Mouse (Mus musculus): ENCODE measurements around the gene Zfp652. TPM values are rescaled to one million over a fixed set of nuclear protein-coding genes. Genes with fewer than 3 reads are reported as not detected.
A peak's percentile ranks its signal among the peaks of the same experiment; 100 is the strongest.

The Zfp652 gene
- polyA plus RNA-seq, 1 experiment from 2014 or later, result 24.5 TPM

- H3K27ac ChIP-seq, result no peak overlapping the region
- peaks cover 5% of the 10 kb centered on the region for H3K4me1 ChIP-seq
- H3K9me3 ChIP-seq, result no peaks in the 10 kb centered on the region
- no peaks in the 10 kb centered on the region for H3K27me3 ChIP-seq
- no peaks in the 10 kb centered on the region for H3K36me3 ChIP-seq
- ATAC-seq (ENCODE audit: insufficient number of reproducible peaks, insufficient read depth, low FRiP score, low TSS enrichment, low read depth), result no peak
- 85% methylated on average over 8 of the region's 8 CpGs for WGBS
- H3K9ac ChIP-seq, result no peak overlapping the region
- no peak overlapping the region for H3K4me2 ChIP-seq
- H3K4me3 ChIP-seq, result no peak overlapping the region
Observed at GRCm38 (mm10) chr11:95789451-95789891, 77.0 kb downstream of the Zfp652 start.

- no peak overlapping the region for H3K27ac ChIP-seq
- no peaks in the 10 kb centered on the region for H3K36me3 ChIP-seq
- no peak overlapping the region for H3K9ac ChIP-seq
- H3K4me2 ChIP-seq, result no peak overlapping the region
- peaks cover 17% of the 10 kb centered on the region for H3K4me1 ChIP-seq
- WGBS, result 84% methylated on average over 13 of the region's 13 CpGs
- no peak overlapping the region for H3K4me3 ChIP-seq
- H3K9me3 ChIP-seq, result no peaks in the 10 kb centered on the region
- ATAC-seq (ENCODE audit: insufficient number of reproducible peaks, insufficient read depth, low FRiP score, low TSS enrichment, low read depth), result no peak
- peaks cover 8% of the 10 kb centered on the region for H3K27me3 ChIP-seq
Observed at GRCm38 (mm10) chr11:95791787-95792186, 79.3 kb downstream of the Zfp652 start.

GRCm38 (mm10) chr11:95792950-95793509, 80.6 kb downstream of the Zfp652 start:
- Histone ChIP-seq H3K9me3 (no peaks in the 10 kb centered on the region), H3K27ac (no peak overlapping the region), H3K9ac (no peak overlapping the region), H3K27me3 (peaks cover 16% of the 10 kb centered on the region), H3K4me1 (peaks cover 20% of the 10 kb centered on the region), H3K4me2 (no peak overlapping the region), H3K36me3 (no peaks in the 10 kb centered on the region), H3K4me3 (no peak overlapping the region)
- ATAC-seq (ENCODE audit: insufficient number of reproducible peaks, insufficient read depth, low FRiP score, low TSS enrichment, low read depth), result no peak
- WGBS, result 89% methylated on average over 8 of the region's 8 CpGs

- Histone ChIP-seq H3K36me3 (no peaks in the 10 kb centered on the region), H3K4me3 (no peak overlapping the region), H3K27me3 (peaks cover 16% of the 10 kb centered on the region), H3K9ac (no peak overlapping the region), H3K4me2 (no peak overlapping the region), H3K27ac (no peak overlapping the region), H3K9me3 (no peaks in the 10 kb centered on the region), H3K4me1 (peaks cover 20% of the 10 kb centered on the region)
- 57% methylated on average over 5 of the region's 5 CpGs for WGBS
- no peak for ATAC-seq (ENCODE audit: insufficient number of reproducible peaks, insufficient read depth, low FRiP score, low TSS enrichment, low read depth)
Observed at GRCm38 (mm10) chr11:95794201-95794600, 81.7 kb downstream of the Zfp652 start.

- H3K36me3 ChIP-seq, result no peaks in the 10 kb centered on the region
- H3K4me3 ChIP-seq, result no peak overlapping the region
- H3K27ac ChIP-seq, result no peak overlapping the region
- H3K27me3 ChIP-seq, result peaks cover 16% of the 10 kb centered on the region
- no peak for ATAC-seq (ENCODE audit: insufficient number of reproducible peaks, insufficient read depth, low FRiP score, low TSS enrichment, low read depth)
- 53% methylated on average over 5 of the region's 5 CpGs for WGBS
- no peak overlapping the region for H3K4me2 ChIP-seq
- H3K9me3 ChIP-seq, result no peaks in the 10 kb centered on the region
- H3K4me1 ChIP-seq, result peaks cover 20% of the 10 kb centered on the region
- no peak overlapping the region for H3K9ac ChIP-seq
Observed at GRCm38 (mm10) chr11:95795582-95795981, 83.1 kb downstream of the Zfp652 start.

- no peak overlapping the region for H3K4me3 ChIP-seq
- no peaks in the 10 kb centered on the region for H3K27me3 ChIP-seq
- H3K4me1 ChIP-seq, result no peaks in the 10 kb centered on the region
- no peak overlapping the region for H3K4me2 ChIP-seq
- no peak for ATAC-seq (ENCODE audit: insufficient number of reproducible peaks, insufficient read depth, low FRiP score, low TSS enrichment, low read depth)
- no peak overlapping the region for H3K9ac ChIP-seq
- no peaks in the 10 kb centered on the region for H3K36me3 ChIP-seq
- no peaks in the 10 kb centered on the region for H3K9me3 ChIP-seq
- H3K27ac ChIP-seq, result no peak overlapping the region
- WGBS, result 72% methylated on average over 5 of the region's 5 CpGs
Observed at GRCm38 (mm10) chr11:95805010-95805409, 92.5 kb downstream of the Zfp652 start.

- H3K9me3 ChIP-seq, result no peaks in the 10 kb centered on the region
- WGBS, result 42% methylated on average over 3 of the region's 3 CpGs
- no peak overlapping the region for H3K4me2 ChIP-seq
- H3K9ac ChIP-seq, result no peak overlapping the region
- no peaks in the 10 kb centered on the region for H3K36me3 ChIP-seq
- no peaks in the 10 kb centered on the region for H3K27me3 ChIP-seq
- no peaks in the 10 kb centered on the region for H3K4me1 ChIP-seq
- H3K4me3 ChIP-seq, result no peak overlapping the region
- no peak overlapping the region for H3K27ac ChIP-seq
- no peak for ATAC-seq (ENCODE audit: insufficient number of reproducible peaks, insufficient read depth, low FRiP score, low TSS enrichment, low read depth)
Observed at GRCm38 (mm10) chr11:95805527-95805926, 93.1 kb downstream of the Zfp652 start.

GRCm38 (mm10) chr11:95807884-95808283, 95.4 kb downstream of the Zfp652 start:
- ATAC-seq (ENCODE audit: insufficient number of reproducible peaks, insufficient read depth, low FRiP score, low TSS enrichment, low read depth), result no peak
- Histone ChIP-seq H3K9ac (no peak overlapping the region), H3K36me3 (no peaks in the 10 kb centered on the region), H3K27me3 (no peaks in the 10 kb centered on the region), H3K27ac (no peak overlapping the region), H3K4me3 (no peak overlapping the region), H3K4me2 (no peak overlapping the region), H3K4me1 (no peaks in the 10 kb centered on the region), H3K9me3 (no peaks in the 10 kb centered on the region)
- WGBS, result 91% methylated on average over 5 of the region's 5 CpGs

- Histone ChIP-seq H3K4me2 (no peak overlapping the region), H3K36me3 (no peaks in the 10 kb centered on the region), H3K4me1 (no peaks in the 10 kb centered on the region), H3K27ac (no peak overlapping the region), H3K27me3 (no peaks in the 10 kb centered on the region), H3K9me3 (no peaks in the 10 kb centered on the region), H3K9ac (no peak overlapping the region), H3K4me3 (no peak overlapping the region)
- peak; percentile 29; the same call in 1 of the 2 replicates for ATAC-seq (ENCODE audit: insufficient number of reproducible peaks, insufficient read depth, low FRiP score, low TSS enrichment, low read depth)
- 76% methylated on average over 5 of the region's 5 CpGs for WGBS
Observed at GRCm38 (mm10) chr11:95808448-95809011, 96.1 kb downstream of the Zfp652 start.

- no peaks in the 10 kb centered on the region for H3K4me1 ChIP-seq
- no peak for ATAC-seq (ENCODE audit: insufficient number of reproducible peaks, insufficient read depth, low FRiP score, low TSS enrichment, low read depth)
- no peak overlapping the region for H3K4me2 ChIP-seq
- no peaks in the 10 kb centered on the region for H3K36me3 ChIP-seq
- no peak overlapping the region for H3K4me3 ChIP-seq
- no peaks in the 10 kb centered on the region for H3K27me3 ChIP-seq
- no peak overlapping the region for H3K27ac ChIP-seq
- 47% methylated on average over 5 of the region's 5 CpGs for WGBS
- H3K9ac ChIP-seq, result no peak overlapping the region
- H3K9me3 ChIP-seq, result no peaks in the 10 kb centered on the region; the same call in 1 of the 2 replicates
Observed at GRCm38 (mm10) chr11:95809603-95810002, 97.1 kb downstream of the Zfp652 start.

- no peaks in the 10 kb centered on the region for H3K27me3 ChIP-seq
- no peaks in the 10 kb centered on the region for H3K4me1 ChIP-seq
- 51% methylated on average over 7 of the region's 7 CpGs for WGBS
- no peak overlapping the region for H3K4me2 ChIP-seq
- H3K4me3 ChIP-seq, result no peak overlapping the region
- H3K27ac ChIP-seq, result no peak overlapping the region
- no peak for ATAC-seq (ENCODE audit: insufficient number of reproducible peaks, insufficient read depth, low FRiP score, low TSS enrichment, low read depth)
- no peak overlapping the region for H3K9ac ChIP-seq
- no peaks in the 10 kb centered on the region for H3K36me3 ChIP-seq
- no peaks in the 10 kb centered on the region; the same call in 1 of the 2 replicates for H3K9me3 ChIP-seq
Observed at GRCm38 (mm10) chr11:95810828-95811227, 98.4 kb downstream of the Zfp652 start.

GRCm38 (mm10) chr11:95811741-95812140, 99.3 kb downstream of the Zfp652 start:
- no peaks in the 10 kb centered on the region for H3K4me1 ChIP-seq
- H3K36me3 ChIP-seq, result no peaks in the 10 kb centered on the region
- H3K4me2 ChIP-seq, result no peak overlapping the region
- no peaks in the 10 kb centered on the region for H3K27me3 ChIP-seq
- no peak for ATAC-seq (ENCODE audit: insufficient number of reproducible peaks, insufficient read depth, low FRiP score, low TSS enrichment, low read depth)
- H3K4me3 ChIP-seq, result no peak overlapping the region
- no peak overlapping the region for H3K9ac ChIP-seq
- 73% methylated on average over 6 of the region's 6 CpGs for WGBS
- no peaks in the 10 kb centered on the region; the same call in 1 of the 2 replicates for H3K9me3 ChIP-seq
- H3K27ac ChIP-seq, result no peak overlapping the region

Data from embryonic facial prominence, embryonic 13.5 days (tissue).